Mouse (Mus musculus): ENCODE measurements at regions not wholly inside any gene's neighbourhood (a gene's known extent, or its start where the extent isn't known, plus 50 kb on each side); places are given as distances from the start of the nearest gene placed in this dataset.

DNA sequence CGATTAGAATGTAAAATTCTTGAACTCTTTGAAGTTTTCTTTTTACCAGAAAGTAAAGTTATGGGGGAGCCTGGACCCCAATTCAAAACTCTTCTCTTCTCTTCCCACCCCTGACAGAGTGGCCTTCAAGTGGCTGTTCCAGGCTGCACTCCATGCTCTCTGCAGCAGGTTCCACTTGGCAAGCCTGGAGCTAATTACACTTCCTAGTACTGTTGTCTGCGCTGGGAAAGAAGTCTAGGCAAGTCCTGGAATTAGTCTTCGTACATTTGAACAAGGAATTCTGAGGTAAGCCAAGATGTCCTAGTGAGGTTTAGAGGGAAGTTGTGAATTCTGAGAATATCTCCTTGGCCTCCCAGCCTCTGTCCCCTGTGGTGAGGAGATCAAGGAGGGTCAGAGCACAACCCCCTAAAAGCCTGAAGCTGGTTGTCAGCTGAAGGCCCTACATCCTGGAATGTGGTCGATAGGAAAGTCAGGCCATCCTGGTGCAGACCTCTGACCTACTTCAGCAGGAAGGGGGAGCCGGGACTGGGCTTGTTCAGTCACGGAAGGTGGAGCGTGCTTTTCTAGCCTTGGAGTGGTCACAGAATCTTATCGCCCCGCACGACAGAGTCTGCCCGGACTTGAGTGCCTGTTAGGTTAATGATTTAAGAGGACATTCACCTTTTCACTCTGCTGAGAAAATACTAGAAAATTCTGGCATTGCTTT lies 59.6 kb upstream of the Agps start:
- TF ChIP-seq CTCF (IDR thresholded peaks at IDR 0.05; ENCODE audit: low read depth, low read length), result no peak
- TF ChIP-seq EP300 (IDR thresholded peaks at IDR 0.05; ENCODE audit: insufficient read depth, low read depth, low read length), result no peak
